Mouse (Mus musculus) embryonic facial prominence, embryonic 12.5 days (tissue): Measurements from ENCODE around the gene Retreg1. TPM values are rescaled to one million over a fixed set of nuclear protein-coding genes. Genes with fewer than 3 reads are reported as not detected.

Experiments
- microRNA-seq: library from miRNA; unstranded; fragments of <30 nt; microRNA quantifications from one replicate; pipeline ENCODE4, GENCODE M21; 2017
- polyA plus RNA-seq: library from polyadenylated mRNA; unstranded; fragments of >200 nt; fragmentation: Nextera tagmentation; extraction: Ambion mirVana; gene quantifications from 2 replicates; pipeline ENCODE4 v1.2.1, GENCODE M21; 2016

The Retreg1 gene
- polyA plus RNA-seq, 1 experiment from 2014 or later, result 4.5 TPM

Small RNA genes within 50 kb of the gene (microRNA-seq; reads per million reads assigned to microRNA genes)
- not detected for gene Mir7212

Other genes starting within 250 kb of the Retreg1 start
- 37.7 and 39.8 TPM in 2 replicates for gene Myo10, start 220.7 kb upstream of the Retreg1 start, polyA plus RNA-seq
- 38.2 and 40.6 TPM in 2 replicates for gene Zfp622, start 141.2 kb downstream of the Retreg1 start, polyA plus RNA-seq